Mouse (Mus musculus) right cerebral cortex, adult 18-20 months (tissue): ENCODE data around the gene Anapc16.

Experiments
- DNase-seq: peaks from one replicate; pipeline ENCODE4 v3.0.0; 2022; ENCODE audit warnings: mixed read lengths

Anapc16 gene

GRCm38 (mm10) chr10:59969821-59970449 lies 33.0 kb downstream of the Anapc16 start:
- DNase-seq: peak; percentile 85

GRCm38 (mm10) chr10:59967309-59967942 lies 35.5 kb downstream of the Anapc16 start:
- DNase-seq: no peak

- DNase-seq: no peak
Measured at GRCm38 (mm10) chr10:59966743-59967142, 36.2 kb downstream of the Anapc16 start.

- DNase-seq: no peak
Measured at GRCm38 (mm10) chr10:59965788-59966187, 37.1 kb downstream of the Anapc16 start.

- DNase-seq: no peak
Measured at GRCm38 (mm10) chr10:59965362-59965695, 37.6 kb downstream of the Anapc16 start.

GRCm38 (mm10) chr10:59964504-59965361 lies 38.2 kb downstream of the Anapc16 start:
- DNase-seq: no peak

GRCm38 (mm10) chr10:59963609-59964008 lies 39.3 kb downstream of the Anapc16 start:
- DNase-seq: no peak

- no peak for DNase-seq
Measured at GRCm38 (mm10) chr10:59959517-59959916, 43.4 kb downstream of the Anapc16 start.

GRCm38 (mm10) chr10:59958458-59958857 lies 44.5 kb downstream of the Anapc16 start:
- DNase-seq: no peak

GRCm38 (mm10) chr10:59957171-59958149 lies 45.5 kb downstream of the Anapc16 start:
- peak; percentile 74 for DNase-seq

- no peak for DNase-seq
Measured at GRCm38 (mm10) chr10:59956681-59957080, 46.3 kb downstream of the Anapc16 start.

GRCm38 (mm10) chr10:59953564-59954039 lies 49.3 kb downstream of the Anapc16 start:
- DNase-seq: no peak

- no peak for DNase-seq
Measured at GRCm38 (mm10) chr10:59952781-59953563, 50.0 kb downstream of the Anapc16 start.

GRCm38 (mm10) chr10:59952152-59952780 lies 50.7 kb downstream of the Anapc16 start:
- DNase-seq: peak; percentile 62

- DNase-seq: peak; percentile 100
Measured at GRCm38 (mm10) chr10:59951211-59952151, 51.5 kb downstream of the Anapc16 start, which contains the start of gene Ddit4. Gene Ddit4 (minus strand): TSS chr10:59951834.

GRCm38 (mm10) chr10:59950716-59951191 lies 52.2 kb downstream of the Anapc16 start:
- DNase-seq: peak; percentile 87

GRCm38 (mm10) chr10:59949783-59950605 lies 52.9 kb downstream of the Anapc16 start:
- DNase-seq: no peak

- no peak for DNase-seq
Measured at GRCm38 (mm10) chr10:59949255-59949648, 53.7 kb downstream of the Anapc16 start.
